Mouse (Mus musculus) E14TG2a.4 (cell line): ENCODE data around the gene Mblac2.

Experiments
- CTCF ChIP-seq: conservative IDR thresholded peaks from 2 replicates; pipeline ENCODE4 v1.5.1; 2014; ENCODE audit warnings: low read length
- NANOG ChIP-seq: IDR thresholded peaks from 2 replicates; pipeline ENCODE4 v1.6.1; 2014; ENCODE audit warnings: borderline replicate concordance, low read length, mixed read lengths
- POU5F1 ChIP-seq: IDR thresholded peaks from 2 replicates; pipeline ENCODE4 v1.6.1; 2014; ENCODE audit warnings: low read length, borderline replicate concordance

- TF ChIP-seq CTCF (no peak), NANOG (no peak), POU5F1 (no peak)
These were observed 20.7 kb upstream of the Mblac2 start for GRCm38 (mm10) chr13:81690477-81690876.
